Mouse (Mus musculus) thymus, postnatal 36 days (tissue): ENCODE results near the gene Malrd1.

Experiments used
- DNase-seq, 2 experiments: peaks; one replicate each; pipeline ENCODE4 v3.0.0; 2022; ENCODE audit warnings: mixed read lengths in 2 of 2

Malrd1 gene

DNA sequence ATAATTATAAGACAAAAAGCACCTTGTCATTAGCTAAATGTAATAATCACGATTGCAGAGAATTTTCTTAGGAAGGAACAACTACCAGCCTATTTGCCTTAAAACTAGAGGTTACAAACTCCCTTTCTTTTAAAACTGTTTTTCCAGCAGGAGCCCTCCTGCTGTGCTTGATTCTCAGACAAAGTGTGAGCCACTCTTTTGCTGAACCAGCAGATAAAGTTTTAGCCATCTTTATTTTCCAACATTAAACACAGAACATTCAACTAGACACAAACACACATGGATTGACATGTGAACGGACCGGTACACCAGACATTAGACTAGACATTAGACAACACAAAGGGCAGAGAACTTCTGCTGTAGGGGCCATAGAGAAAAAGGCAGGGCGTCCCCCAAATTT, 505.3 kb downstream of the Malrd1 start:
- no peak for DNase-seq

DNA sequence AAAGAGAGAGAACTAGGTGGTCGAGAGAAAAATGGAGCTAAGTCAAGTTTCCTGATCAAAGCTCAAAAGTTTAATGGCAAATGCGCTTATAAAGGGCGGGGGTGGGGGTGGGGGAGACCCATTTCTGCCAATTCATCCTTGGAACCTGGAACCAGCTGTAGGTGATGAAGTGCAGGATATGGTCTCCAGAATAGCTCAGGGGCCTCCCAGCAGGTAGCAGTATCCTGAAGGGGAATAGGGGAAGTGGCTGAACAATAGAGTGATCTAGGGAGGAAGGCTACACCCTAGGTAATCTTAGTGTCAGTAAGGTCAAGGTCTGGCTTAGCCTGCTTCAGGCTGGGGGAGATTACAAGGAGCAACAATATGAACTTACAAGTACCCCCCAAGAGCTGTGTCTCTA, 506.5 kb downstream of the Malrd1 start:
- DNase-seq = no peak

DNA sequence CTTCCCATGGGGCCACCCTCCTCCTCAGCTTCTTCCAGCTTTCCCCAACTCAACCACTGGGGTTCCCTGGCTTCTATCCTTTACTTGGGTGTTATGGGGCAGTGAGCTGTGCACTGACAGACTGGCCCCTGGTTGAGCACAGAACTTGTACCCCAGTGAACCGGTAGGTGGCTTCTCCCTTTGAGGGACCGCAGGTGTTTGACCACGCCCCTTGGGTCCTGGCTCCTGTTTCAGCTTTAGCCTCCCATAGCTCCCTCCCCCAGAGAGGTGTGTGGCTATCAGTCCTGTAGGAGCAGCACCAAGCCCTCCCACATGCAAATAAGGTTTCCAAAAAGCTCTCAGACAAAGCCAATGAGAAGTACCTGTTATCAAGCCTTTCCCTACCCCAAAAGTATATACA, 584.4 kb downstream of the Malrd1 start:
- DNase-seq = no peak

- no peak for DNase-seq
Measured at GRCm38 (mm10) chr2:16113333-16113732, 587.1 kb downstream of the Malrd1 start.

GRCm38 (mm10) chr2:16147999-16148398, 621.7 kb downstream of the Malrd1 start:
- no peak for DNase-seq

GRCm38 (mm10) chr2:16152623-16153022, 626.3 kb downstream of the Malrd1 start:
- DNase-seq = no peak

DNA sequence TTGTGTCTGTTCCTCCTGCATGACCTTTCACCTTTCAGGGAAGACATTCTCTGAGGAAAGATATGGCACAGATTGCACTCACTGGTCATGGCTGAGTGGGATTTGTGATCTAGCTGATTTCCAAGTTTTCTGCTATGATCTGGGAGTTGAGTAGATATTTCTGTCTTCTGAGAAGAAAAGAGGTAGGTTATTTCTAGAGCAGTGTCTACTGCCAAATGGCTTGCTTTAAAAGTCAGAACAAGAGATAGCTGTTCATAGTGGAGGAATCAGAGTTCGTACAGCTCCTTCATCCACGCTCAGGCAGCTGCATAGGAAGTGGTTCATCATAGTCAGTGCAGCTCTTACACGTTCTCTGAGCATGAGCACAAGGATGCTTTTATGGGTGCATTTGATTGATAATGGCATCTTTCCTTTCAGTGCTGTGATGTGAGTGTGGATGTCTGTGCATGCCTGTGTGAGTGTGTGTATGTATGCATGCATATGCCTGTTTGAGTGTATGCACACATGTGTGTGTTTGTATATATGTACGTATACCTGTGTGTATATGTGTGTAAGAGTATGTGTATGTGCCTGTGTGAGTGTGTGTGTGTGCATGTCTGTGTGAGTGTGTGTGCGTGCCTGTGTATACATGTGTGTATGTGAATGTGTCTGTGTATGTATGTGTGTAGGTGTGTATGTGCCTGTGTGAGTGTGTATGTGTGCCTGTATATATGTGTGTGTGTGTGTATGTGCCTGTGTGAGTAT, 637.1 kb downstream of the Malrd1 start:
- DNase-seq = no peak

GRCm38 (mm10) chr2:16168611-16169010, 642.3 kb downstream of the Malrd1 start:
- DNase-seq = no peak

DNA sequence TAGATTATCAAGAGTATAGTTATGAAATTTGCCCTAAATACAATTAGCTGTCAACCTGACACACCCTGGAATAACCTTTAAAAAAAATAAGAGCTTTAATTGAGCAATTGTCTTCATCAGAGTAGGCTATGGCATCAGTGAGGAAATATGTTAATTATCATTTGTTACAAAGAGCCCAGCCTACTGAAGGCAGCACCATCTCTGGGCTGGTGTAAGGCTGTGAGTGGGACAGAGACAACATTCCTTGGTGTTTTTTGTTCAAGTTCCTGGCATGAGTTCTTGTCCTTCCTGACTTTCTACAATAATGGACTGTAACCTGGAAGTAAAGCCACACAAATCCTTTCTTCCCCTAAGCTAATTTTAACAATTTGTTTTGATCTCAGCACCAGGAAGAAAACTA, 645.8 kb downstream of the Malrd1 start:
- DNase-seq = no peak

DNA sequence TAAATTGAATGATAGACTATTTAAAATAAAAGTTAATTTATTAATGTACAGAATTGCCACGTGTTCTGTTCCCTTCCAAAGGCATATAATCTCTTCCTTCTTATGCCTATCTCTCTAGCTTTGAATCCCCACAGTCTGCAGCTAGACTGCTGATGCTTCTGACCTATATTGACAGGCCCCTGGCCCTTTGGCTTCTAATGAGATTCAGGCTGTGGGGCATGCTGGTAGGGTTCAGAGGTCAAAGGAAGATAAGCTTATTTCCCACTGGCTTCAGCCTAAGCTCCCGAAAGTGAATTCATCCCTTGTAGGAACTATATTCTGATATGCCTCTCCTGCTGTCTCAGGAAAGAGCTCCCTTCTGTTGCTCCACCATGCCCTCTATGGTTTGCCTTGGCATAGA, 647.1 kb downstream of the Malrd1 start:
- DNase-seq = no peak

DNA sequence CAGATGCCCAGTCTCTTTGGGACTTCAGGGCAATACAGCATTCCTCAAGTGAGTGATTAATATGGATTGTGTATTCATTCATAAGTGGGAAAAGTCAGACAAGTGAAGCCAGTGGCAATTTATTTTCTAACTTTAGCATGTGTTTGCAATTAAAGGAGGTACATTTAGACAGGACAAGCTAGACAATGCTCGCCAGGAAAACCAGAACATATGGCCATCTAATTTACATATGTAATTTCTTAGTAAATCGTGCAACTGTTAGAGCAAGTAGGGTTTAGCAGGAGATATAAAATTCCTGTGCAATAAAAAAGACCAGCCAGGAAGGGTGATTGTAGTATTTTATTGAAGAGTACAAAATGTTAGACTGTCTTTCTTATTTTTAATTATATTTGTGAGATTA, 655.9 kb downstream of the Malrd1 start:
- DNase-seq = no peak

DNA sequence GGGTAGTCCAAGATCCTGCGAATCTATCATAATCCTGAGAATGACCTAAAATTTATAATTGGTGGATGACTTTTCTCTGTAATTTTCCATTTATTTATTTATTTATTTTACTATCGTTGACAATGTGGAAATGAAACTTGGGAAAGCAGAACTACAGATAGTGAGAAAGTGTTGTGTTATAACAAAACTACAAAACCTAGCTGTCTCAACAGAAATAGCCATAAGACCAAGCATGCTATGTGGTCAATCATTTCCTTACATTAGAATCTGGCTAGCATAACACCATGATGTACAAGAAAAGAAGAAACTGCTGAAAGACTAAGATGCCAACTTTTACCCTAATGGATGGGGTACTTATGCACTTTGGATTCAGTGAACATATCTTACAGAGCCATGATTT, 656.9 kb downstream of the Malrd1 start:
- no peak for DNase-seq

DNA sequence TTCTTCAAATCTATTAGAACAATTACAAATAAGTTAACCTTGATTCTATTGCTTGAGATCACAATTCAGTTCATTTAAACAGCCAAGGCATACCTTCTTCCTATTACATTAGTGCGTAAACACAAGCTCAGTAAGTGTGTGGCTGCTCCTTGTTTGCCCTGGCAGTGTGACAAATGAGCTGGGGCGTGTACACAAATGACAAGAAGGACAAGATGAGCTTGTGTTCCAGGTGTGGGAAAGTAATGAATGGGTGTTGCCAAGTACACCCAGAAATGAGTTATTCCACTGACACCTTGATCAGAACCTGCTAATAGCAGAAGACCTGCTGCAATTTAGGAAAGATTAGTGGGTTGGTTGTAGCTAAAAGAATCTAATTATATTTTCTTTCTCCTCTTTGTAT, 683.7 kb downstream of the Malrd1 start:
- no peak for DNase-seq

GRCm38 (mm10) chr2:16212752-16213151, 686.5 kb downstream of the Malrd1 start:
- DNase-seq = no peak

DNA sequence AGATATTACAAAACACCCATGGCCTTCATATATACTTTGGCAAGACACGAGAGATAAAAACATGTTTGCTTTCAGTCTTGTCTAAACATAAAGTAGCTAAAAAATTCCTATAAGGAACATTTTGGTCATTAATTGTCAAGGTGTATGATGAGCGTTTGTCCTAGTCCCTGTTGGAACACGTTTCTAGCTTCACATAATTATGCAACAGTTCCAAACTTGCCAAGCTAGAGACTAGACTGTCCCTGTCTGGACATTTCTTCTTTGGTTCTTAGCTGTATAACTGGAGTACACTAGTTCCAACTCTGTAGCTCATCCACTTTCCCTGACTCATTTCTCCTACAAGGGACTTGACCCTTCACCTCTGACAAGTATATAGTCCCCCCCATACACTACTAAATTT, 687.8 kb downstream of the Malrd1 start:
- no peak for DNase-seq

GRCm38 (mm10) chr2:16228187-16228832, 702.0 kb downstream of the Malrd1 start:
- no peak for DNase-seq

- DNase-seq = no peak
Measured at GRCm38 (mm10) chr2:16240861-16241260, 714.6 kb downstream of the Malrd1 start.

GRCm38 (mm10) chr2:16243097-16243496, 716.8 kb downstream of the Malrd1 start:
- no peak for DNase-seq

DNA sequence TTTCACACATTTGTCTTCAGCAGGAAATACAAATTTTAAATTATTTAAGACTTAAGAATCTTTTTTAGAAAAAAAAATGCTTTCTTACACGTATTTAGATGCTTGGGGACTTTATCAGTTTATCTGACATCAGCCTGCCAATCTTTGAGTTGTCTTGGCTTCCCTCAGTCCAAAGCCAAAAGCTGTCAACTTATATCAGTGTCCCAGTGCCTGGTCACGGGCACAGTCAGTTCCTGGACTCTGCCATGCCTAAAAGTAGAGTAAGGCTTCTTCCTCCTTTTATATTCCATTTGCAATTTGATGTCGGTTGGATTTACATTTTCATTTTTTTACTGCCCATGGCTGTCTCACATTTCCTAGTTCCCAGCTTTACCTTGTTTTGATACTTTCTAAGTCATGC, 722.6 kb downstream of the Malrd1 start:
- no peak for DNase-seq

GRCm38 (mm10) chr2:16252274-16252673, 726.0 kb downstream of the Malrd1 start:
- no peak for DNase-seq
